Mouse (Mus musculus): ENCODE data around the gene Fndc9. TPM values are rescaled to one million over a fixed set of nuclear protein-coding genes. Genes with fewer than 3 reads are reported as not detected.

The Fndc9 gene
- total RNA-seq, 4 experiments from 2014 or later = 0.73 to 1.3 (median 1.2) TPM

DNA sequence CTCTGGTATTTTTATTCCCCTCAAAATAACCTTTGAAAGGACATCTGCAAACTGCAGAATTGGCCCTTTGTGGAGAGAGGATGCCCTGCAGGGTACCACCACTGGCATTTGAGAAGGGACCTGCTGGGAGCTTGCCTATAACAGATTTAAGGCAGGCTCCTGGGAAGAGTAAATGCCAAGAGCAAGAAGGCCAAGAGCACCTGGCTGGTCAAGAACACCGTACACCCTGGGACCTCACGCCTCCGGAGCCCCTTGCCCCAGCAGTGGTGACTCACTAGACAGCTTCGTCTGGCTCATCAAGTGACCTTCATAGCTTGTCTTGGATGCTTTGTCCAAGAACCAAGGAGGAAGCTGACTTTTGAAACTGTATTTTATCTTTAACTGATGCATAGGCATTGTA is 2.5 kb upstream of the Fndc9 start:
- no peak for DNase-seq (ENCODE audit: low spot score in 2 of 2)

- peak in 1 of 2 experiments; percentile 37 for DNase-seq (ENCODE audit: low spot score in 2 of 2)
Measured at GRCm38 (mm10) chr11:46233966-46234365, 1.4 kb upstream of the Fndc9 start.

DNA sequence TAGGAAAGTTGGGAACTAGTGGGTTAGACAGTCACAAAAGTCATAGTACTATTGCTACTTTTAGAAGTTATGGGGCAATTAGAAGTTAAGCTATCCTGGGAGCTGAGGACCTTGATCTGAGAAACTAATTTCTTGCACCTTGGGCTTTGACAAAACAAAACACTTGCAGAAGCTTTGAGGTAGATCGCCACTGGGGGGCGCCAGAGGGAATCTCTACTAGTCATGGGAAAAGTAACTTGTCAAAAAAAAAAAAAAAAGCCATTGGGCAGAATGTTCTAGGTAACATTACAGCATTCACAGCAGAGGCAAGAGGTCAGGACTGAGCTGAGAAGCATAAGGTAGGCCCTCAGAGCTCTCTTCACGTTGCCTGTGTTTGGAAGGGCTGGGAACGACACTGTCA is 1.6 kb downstream of the Fndc9 start:
- peak in 1 of 2 experiments; percentile 79 for DNase-seq (ENCODE audit: low spot score in 2 of 2)

- DNase-seq (ENCODE audit: low spot score in 2 of 2) = no peak
Measured at GRCm38 (mm10) chr11:46241150-46241673, 5.9 kb downstream of the Fndc9 start.

DNA sequence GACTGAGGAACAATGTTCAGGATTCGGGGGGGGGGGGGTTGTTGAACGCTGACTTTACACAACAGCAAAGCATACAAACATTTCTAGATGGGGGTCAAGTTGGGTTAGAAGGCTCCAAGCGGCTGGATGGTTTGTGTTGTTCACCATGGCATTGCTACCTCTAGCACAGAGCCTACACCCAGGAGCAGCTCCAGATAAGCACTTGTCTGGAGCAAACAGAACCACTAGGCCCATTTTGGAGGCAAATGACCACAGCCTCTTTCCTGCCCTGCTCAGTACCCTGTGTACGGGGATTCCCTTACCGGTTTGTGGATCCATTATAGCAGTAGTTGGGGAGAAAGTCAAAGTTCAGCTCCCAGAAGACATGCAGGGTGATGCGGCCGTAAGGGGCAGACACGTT is 6.7 kb downstream of the Fndc9 start:
- DNase-seq (ENCODE audit: low spot score in 2 of 2) = no peak

DNA sequence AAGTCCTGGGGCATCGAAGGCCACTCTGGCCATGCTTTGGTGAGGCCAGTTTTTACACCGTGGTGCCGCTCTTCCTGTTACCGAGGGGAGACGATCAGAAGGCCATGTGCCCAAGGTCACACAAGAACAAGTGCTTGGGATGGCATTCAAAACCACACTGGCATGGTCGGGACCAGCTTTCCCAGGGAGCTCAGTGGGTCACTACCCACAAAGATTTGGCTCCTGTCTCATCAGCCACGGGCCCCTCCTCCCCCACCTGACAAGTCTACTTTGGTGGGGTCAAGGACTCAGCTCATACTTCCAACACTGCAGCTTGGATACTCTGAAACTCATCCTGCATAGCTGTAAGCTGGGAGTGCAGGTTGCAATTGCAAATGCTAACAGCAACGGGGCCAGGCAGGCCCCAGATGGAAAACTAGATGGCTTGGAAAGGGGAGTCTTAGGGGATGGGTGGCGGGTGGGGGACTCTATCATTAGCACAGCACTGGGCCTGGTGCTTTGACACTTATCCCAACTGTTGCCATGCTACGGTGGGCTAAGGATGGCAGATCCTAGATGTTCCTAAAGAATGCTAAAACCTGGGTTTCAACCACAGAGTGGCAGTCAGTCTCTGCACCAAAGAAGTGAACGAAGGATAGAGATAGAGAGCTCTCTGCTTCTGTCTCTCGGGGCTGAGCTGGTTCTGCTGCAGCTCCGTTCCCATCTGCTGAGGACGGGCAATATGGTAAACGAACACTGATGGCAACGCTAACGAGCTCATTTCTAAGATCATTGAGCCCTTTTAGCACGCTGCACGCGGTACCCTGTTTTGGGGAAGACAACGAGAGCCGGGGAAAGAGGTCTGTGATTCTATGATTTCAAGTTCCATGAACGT is 9.6 kb downstream of the Fndc9 start:
- no peak for DNase-seq (ENCODE audit: low spot score in 2 of 2)

- no peak for DNase-seq (ENCODE audit: low spot score in 2 of 2)
Measured at GRCm38 (mm10) chr11:46245926-46246325, 10.6 kb downstream of the Fndc9 start.

DNA sequence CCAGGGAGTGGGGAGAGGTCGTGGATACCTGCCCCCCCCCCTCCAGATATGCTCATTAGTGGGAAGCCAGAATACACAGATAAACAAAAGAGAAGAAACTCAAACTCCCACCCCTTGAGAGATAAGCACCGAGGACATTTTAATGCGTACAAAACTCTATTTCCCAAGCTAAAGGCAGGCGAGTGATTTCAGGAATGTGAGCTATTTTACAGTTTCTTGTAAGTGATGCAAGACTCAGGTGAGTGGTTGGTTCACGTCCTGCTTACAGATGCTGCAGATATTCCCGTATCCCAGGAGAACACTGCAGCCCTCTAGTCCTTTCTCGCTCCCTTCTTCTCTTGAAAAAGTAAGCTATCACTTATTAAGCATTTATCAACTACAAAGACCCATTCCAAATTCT is 11.1 kb downstream of the Fndc9 start:
- DNase-seq (ENCODE audit: low spot score in 2 of 2) = no peak

GRCm38 (mm10) chr11:46248352-46248751 is 13.0 kb downstream of the Fndc9 start:
- no peak for DNase-seq (ENCODE audit: low spot score in 2 of 2)

- DNase-seq (ENCODE audit: low spot score in 2 of 2) = peak in 1 of 2 experiments; percentile 76
Measured at GRCm38 (mm10) chr11:46251994-46252393, 16.7 kb downstream of the Fndc9 start.

DNA sequence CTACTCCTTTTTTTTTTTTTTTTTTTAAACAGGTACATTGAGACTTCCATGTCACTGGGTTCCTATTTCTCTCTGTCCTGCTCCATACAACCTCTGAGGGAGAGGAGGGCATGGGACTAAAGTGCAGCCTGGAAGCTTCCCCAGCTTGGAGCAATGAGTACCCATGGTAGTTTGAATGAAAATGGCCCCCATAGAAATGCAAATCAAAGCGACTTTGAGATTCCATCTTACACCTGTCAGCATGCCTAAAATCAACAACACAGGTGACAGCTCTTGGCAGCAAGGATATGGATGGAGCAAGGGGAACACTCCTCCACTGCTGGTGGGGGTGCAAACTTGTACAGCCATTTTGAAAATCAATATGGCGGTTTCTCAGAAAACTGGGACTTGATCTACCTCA is 20.0 kb downstream of the Fndc9 start:
- no peak for DNase-seq (ENCODE audit: low spot score in 2 of 2)

DNA sequence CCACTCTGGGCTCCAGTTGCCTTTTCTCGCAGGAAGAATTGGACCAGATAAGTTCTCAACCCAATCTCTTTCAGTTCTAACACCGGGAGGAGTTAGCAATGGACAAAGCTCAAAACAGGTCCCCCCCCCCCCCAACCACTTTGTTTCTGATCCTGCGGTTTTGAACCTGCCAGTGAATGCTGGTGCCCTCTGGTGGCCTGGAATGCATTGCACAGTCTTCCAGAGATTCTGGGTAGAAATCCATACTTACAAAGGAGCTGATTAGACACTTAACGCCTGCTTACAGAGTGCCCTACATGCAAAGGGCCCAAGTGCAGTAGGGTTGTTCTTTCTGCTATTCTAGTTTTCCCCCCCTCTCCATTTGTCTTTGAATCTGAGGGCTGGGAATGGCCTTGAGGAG is 22.9 kb downstream of the Fndc9 start:
- no peak for DNase-seq (ENCODE audit: low spot score in 2 of 2)

GRCm38 (mm10) chr11:46258749-46259148 is 23.4 kb downstream of the Fndc9 start:
- no peak for DNase-seq (ENCODE audit: low spot score in 2 of 2)

DNA sequence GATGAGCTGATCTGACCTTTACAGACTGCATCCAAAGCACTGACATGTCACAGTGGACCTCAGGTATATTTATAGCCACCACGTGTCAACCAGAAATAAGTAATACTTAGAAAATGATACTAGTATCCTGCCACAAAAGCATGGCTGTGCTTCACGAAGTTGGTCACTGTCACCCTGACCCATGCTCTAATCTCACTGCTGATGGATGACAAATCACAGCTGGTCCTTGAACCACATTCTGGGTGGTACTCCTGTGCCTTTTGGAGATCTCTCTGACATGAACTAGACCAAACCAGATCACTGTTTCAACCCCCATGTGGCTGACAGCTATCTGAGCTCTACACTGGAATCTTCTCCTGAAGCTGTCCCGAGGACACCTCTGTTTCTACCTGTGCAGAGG is 27.5 kb downstream of the Fndc9 start:
- DNase-seq (ENCODE audit: low spot score in 2 of 2) = no peak

DNA sequence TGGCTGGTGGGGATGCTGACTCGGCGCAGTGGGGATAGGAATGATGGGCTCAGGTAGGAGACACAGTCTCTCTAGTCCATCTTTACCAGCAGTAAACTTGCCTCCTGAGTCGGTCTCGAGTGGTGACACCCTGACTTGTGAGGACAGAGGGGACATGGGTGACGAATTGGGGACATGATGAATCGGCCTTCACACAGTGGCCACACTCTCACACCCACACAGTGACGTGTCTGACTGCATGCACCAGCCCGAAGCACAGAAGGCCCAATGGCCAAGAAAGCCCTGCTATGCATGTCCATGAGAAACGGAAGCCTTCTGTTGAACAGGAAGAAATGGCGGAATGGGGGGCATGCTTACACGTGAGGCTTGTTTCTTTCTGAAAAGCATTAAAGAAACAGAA is 28.0 kb downstream of the Fndc9 start:
- DNase-seq (ENCODE audit: low spot score in 2 of 2) = no peak

- no peak for DNase-seq (ENCODE audit: low spot score in 2 of 2)
Measured at GRCm38 (mm10) chr11:46264584-46264983, 29.3 kb downstream of the Fndc9 start.

GRCm38 (mm10) chr11:46265031-46265786 is 29.9 kb downstream of the Fndc9 start:
- no peak for DNase-seq (ENCODE audit: low spot score in 2 of 2)

GRCm38 (mm10) chr11:46268991-46269390 is 33.7 kb downstream of the Fndc9 start:
- peak in 1 of 2 experiments; percentile 77 for DNase-seq (ENCODE audit: low spot score in 2 of 2)

DNA sequence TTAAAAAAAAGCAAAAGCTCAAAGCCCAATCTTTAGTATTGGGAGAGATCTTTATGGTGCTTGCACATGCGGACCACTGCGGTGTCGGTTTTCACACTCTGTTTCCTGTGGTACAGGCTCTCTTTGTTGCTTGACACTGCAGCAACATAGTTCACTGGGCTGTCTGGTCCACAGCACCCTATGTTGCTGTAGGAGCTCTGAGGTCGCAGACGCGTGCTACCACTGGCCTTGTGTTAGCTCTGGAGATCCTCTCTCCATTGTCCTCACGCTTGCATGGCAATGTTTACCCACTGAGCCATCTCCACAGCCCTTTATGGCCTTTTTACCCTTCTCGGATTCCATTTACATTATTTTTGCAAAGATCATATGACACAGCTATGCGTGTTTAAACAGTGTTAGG is 34.1 kb downstream of the Fndc9 start:
- no peak for DNase-seq (ENCODE audit: low spot score in 2 of 2)

- DNase-seq (ENCODE audit: low spot score in 2 of 2) = no peak
Measured at GRCm38 (mm10) chr11:46269893-46270292, 34.6 kb downstream of the Fndc9 start.

DNA sequence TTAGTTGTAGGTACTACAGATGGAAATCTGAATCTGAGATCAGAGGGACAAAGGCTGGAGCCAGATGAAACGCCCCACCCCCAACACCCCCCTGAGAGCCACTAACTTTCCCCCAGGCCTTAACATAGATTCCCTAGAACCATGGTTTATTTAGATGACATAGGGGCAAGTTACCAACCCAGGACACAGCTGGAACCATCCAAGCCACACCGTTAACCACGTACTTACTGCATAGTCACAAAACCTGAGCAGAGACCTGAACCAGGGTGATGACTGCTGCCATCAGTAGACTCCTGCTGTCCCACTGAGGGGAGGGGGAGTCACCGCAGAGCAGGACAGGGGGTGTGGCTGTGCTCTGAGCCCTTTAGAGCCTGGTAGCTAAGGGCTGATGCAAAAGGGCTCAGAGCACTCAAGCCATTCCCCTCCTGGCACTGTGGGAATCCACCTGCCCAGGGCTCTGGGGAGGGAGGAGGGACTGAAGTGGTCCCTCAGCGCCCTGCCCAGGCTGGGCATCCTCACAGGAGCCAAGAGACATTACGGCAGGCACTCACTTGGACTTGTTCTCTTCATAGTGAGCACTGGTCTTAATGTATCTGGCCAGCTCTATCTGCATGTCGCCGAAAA is 36.8 kb downstream of the Fndc9 start:
- DNase-seq (ENCODE audit: low spot score in 2 of 2) = no peak

GRCm38 (mm10) chr11:46273969-46274368 is 38.6 kb downstream of the Fndc9 start:
- DNase-seq (ENCODE audit: low spot score in 2 of 2) = no peak

All from layer of hippocampus, adult 8-10 months (tissue).